Mouse (Mus musculus): ENCODE data around the gene Cd79b. TPM values are rescaled to one million over a fixed set of nuclear protein-coding genes. Genes with fewer than 3 reads are reported as not detected.
"Not testable (repeated sequence)": the region's sequence is repeated elsewhere in the genome, so short reads cannot be mapped to it uniquely, and the experiment has no call there.

Cd79b gene
- polyA plus RNA-seq, 1 experiment from 2014 or later: 1.0 TPM

DNA sequence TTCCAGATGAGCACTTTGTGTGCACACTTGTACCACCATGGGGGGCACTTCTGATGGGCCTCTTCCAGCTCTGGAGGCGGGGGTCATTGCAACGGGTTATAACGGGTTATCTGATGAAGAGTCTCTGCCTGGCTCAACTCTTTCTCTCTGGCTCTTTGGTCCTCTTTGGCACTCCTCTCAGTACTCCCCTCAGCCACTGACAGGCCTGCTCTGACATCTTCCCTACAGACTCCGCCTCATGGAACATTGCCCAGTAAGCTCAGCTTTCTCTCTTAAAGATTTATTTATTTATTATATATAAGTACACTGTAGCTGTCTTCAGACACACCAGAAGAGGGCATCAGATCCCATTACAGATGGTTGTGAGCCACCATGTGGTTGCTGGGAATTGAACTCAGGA, 24.8 kb upstream of the Cd79b start:
- H3K9ac ChIP-seq; ATAC-seq (replicated peaks; ENCODE audit: insufficient number of reproducible peaks, insufficient read depth, low FRiP score, low read depth); H3K36me3 ChIP-seq; H3K27ac ChIP-seq; H3K27me3 ChIP-seq; H3K4me2 ChIP-seq; H3K9me3 ChIP-seq (replicated peaks); H3K4me3 ChIP-seq; H3K4me1 ChIP-seq (replicated peaks): not testable (repeated sequence)
- 82% methylated on average over 4 of the region's 4 CpGs for WGBS

DNA sequence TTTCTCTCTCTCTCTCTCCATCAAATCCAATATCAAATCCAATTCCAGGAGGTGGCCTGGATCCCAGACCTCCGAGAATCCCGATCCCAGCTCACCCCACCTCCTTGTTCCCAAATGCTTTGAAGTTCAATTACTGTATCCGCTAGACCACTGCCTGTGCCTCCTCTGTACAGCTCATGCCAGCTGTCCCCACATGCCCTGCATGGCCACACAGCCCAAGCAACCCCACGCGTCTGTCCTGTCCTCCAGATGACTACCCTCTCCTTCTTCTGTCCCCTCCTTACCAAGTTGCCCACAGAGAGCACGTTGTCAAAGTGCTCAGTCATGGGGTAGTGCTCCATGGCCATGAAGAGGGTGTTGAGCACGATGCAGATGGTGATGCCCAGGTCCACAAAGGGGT, 24.3 kb upstream of the Cd79b start:
- no peak for ATAC-seq (replicated peaks; ENCODE audit: insufficient number of reproducible peaks, insufficient read depth, low FRiP score, low read depth)
- Histone ChIP-seq H3K4me1 (replicated peaks) (peaks cover 9% of the 10 kb centered on the region), H3K4me3 (no peak overlapping the region), H3K4me2 (no peak overlapping the region), H3K9ac (no peak overlapping the region), H3K36me3 (no peaks in the 10 kb centered on the region), H3K27me3 (no peaks in the 10 kb centered on the region), H3K9me3 (replicated peaks) (no peaks in the 10 kb centered on the region), H3K27ac (no peak overlapping the region)
- WGBS: 73% methylated on average over 7 of the region's 7 CpGs

- 77% methylated on average over 5 of the region's 5 CpGs for WGBS
Observed at GRCm38 (mm10) chr11:106338029-106338428, 23.5 kb upstream of the Cd79b start.

GRCm38 (mm10) chr11:106334066-106334465, 19.5 kb upstream of the Cd79b start:
- H3K27me3 ChIP-seq: no peaks in the 10 kb centered on the region
- H3K9ac ChIP-seq: no peak overlapping the region
- H3K36me3 ChIP-seq: no peaks in the 10 kb centered on the region
- 6% methylated on average over 2 of the region's 2 CpGs for WGBS
- no peak for ATAC-seq (replicated peaks; ENCODE audit: insufficient number of reproducible peaks, insufficient read depth, low FRiP score, low read depth)
- H3K9me3 ChIP-seq (replicated peaks): no peaks in the 10 kb centered on the region
- peaks cover 24% of the 10 kb centered on the region for H3K4me1 ChIP-seq (replicated peaks)
- no peak overlapping the region for H3K4me3 ChIP-seq
- H3K4me2 ChIP-seq: no peak overlapping the region
- H3K27ac ChIP-seq: no peak overlapping the region

More at GRCm38 (mm10) chr11:106338029-106338428, 23.5 kb upstream of the Cd79b start:
- Histone ChIP-seq H3K9ac (no peak overlapping the region), H3K4me2 (no peak overlapping the region), H3K4me1 (replicated peaks) (peaks cover 9% of the 10 kb centered on the region), H3K36me3 (no peaks in the 10 kb centered on the region), H3K9me3 (replicated peaks) (no peaks in the 10 kb centered on the region), H3K27ac (no peak overlapping the region), H3K4me3 (no peak overlapping the region), H3K27me3 (no peaks in the 10 kb centered on the region)
- no peak for ATAC-seq (replicated peaks; ENCODE audit: insufficient number of reproducible peaks, insufficient read depth, low FRiP score, low read depth)

GRCm38 (mm10) chr11:106332458-106332857, 17.9 kb upstream of the Cd79b start:
- ATAC-seq (replicated peaks; ENCODE audit: insufficient number of reproducible peaks, insufficient read depth, low FRiP score, low read depth): no peak
- Histone ChIP-seq H3K27ac (0 out of 2 replicates have a peak overlapping the region, but pooled peaks have one; percentile 6), H3K4me3 (no peak overlapping the region), H3K9ac (no peak overlapping the region), H3K4me1 (replicated peaks) (peaks cover 33% of the 10 kb centered on the region), H3K36me3 (no peaks in the 10 kb centered on the region), H3K27me3 (no peaks in the 10 kb centered on the region), H3K9me3 (replicated peaks) (no peaks in the 10 kb centered on the region), H3K4me2 (no peak overlapping the region)
- WGBS: 31% methylated on average over 4 of the region's 4 CpGs

GRCm38 (mm10) chr11:106329682-106330081, 15.1 kb upstream of the Cd79b start:
- 40% methylated on average over 7 of the region's 7 CpGs for WGBS
- peaks cover 33% of the 10 kb centered on the region for H3K4me1 ChIP-seq (replicated peaks)
- no peaks in the 10 kb centered on the region for H3K9me3 ChIP-seq (replicated peaks)
- H3K4me3 ChIP-seq: no peak overlapping the region
- H3K9ac ChIP-seq: no peak overlapping the region
- H3K36me3 ChIP-seq: no peaks in the 10 kb centered on the region
- 0 out of 2 replicates have a peak, but pooled peaks have one; percentile 3 for ATAC-seq (replicated peaks; ENCODE audit: insufficient number of reproducible peaks, insufficient read depth, low FRiP score, low read depth)
- H3K4me2 ChIP-seq: peak overlapping the region; percentile 14; the same call in 1 of the 2 replicates
- peak overlapping the region; percentile 75 for H3K27ac ChIP-seq
- no peaks in the 10 kb centered on the region for H3K27me3 ChIP-seq

- H3K4me2 ChIP-seq: peak overlapping the region; percentile 14; the same call in 1 of the 2 replicates
Observed at GRCm38 (mm10) chr11:106329128-106329527, 14.6 kb upstream of the Cd79b start.

GRCm38 (mm10) chr11:106328521-106328920, 14.0 kb upstream of the Cd79b start:
- H3K4me1 ChIP-seq (replicated peaks): peaks cover 29% of the 10 kb centered on the region

More at GRCm38 (mm10) chr11:106329128-106329527, 14.6 kb upstream of the Cd79b start:
- H3K9me3 ChIP-seq (replicated peaks): no peaks in the 10 kb centered on the region
- H3K9ac ChIP-seq: no peak overlapping the region
- ATAC-seq (replicated peaks; ENCODE audit: insufficient number of reproducible peaks, insufficient read depth, low FRiP score, low read depth): peak; percentile 79
- no peaks in the 10 kb centered on the region for H3K27me3 ChIP-seq
- 24% methylated on average over 6 of the region's 6 CpGs for WGBS
- peak overlapping the region; percentile 75 for H3K27ac ChIP-seq
- H3K4me1 ChIP-seq (replicated peaks): peaks cover 32% of the 10 kb centered on the region
- no peak overlapping the region for H3K4me3 ChIP-seq
- H3K36me3 ChIP-seq: no peaks in the 10 kb centered on the region

GRCm38 (mm10) chr11:106326475-106326874, 11.9 kb upstream of the Cd79b start:
- Histone ChIP-seq H3K4me1 (replicated peaks) (peaks cover 21% of the 10 kb centered on the region), H3K4me2 (no peak overlapping the region), H3K36me3 (no peaks in the 10 kb centered on the region), H3K9me3 (replicated peaks) (no peaks in the 10 kb centered on the region), H3K27me3 (no peaks in the 10 kb centered on the region), H3K27ac (no peak overlapping the region), H3K4me3 (no peak overlapping the region), H3K9ac (no peak overlapping the region)
- WGBS: 68% methylated on average over 8 of the region's 8 CpGs
- no peak for ATAC-seq (replicated peaks; ENCODE audit: insufficient number of reproducible peaks, insufficient read depth, low FRiP score, low read depth)

More at GRCm38 (mm10) chr11:106328521-106328920, 14.0 kb upstream of the Cd79b start:
- Histone ChIP-seq H3K9me3 (replicated peaks) (no peaks in the 10 kb centered on the region), H3K4me3 (no peak overlapping the region), H3K9ac (no peak overlapping the region), H3K4me2 (no peak overlapping the region), H3K36me3 (no peaks in the 10 kb centered on the region), H3K27ac (0 out of 2 replicates have a peak overlapping the region, but pooled peaks have one; percentile 75), H3K27me3 (no peaks in the 10 kb centered on the region)
- 0 out of 2 replicates have a peak, but pooled peaks have one; percentile 1 for ATAC-seq (replicated peaks; ENCODE audit: insufficient number of reproducible peaks, insufficient read depth, low FRiP score, low read depth)
- 29% methylated on average over 5 of the region's 5 CpGs for WGBS

DNA sequence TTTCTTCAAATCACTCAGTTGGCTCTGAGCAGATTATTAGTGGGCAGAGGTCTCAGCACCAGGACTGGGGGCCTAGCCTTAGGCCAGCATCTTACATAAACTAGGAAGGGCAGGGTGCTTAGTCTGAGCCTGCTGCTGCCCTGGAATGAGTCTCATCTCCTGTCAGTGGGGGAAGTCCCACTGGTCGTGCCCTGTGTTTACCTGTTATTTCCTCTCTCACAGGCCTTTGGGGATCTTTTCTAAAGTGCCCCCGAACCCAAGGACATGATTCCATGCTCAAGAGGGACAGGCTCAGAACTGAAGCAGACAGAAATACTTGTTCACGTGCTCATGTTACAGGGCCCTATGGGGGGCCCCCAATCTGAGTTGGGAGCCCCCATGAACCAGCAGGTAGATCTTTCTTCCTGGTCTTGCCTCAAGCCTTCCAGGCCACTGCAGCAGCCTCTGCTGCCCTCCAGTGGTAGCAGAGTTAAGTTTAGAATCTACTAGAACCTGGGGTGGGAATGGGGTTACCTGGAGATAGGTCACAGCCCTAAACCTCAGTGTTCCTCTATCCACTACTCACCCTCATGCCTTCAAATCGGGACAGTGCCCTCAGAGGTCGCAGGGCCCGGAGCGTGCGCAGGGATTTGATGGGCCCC, 11.1 kb upstream of the Cd79b start:
- Histone ChIP-seq H3K4me3 (no peak overlapping the region), H3K4me2 (no peak overlapping the region), H3K9ac (no peak overlapping the region), H3K27me3 (no peaks in the 10 kb centered on the region), H3K27ac (no peak overlapping the region), H3K36me3 (no peaks in the 10 kb centered on the region), H3K9me3 (replicated peaks) (no peaks in the 10 kb centered on the region), H3K4me1 (replicated peaks) (peaks cover 21% of the 10 kb centered on the region)
- 56% methylated on average over 8 of the region's 8 CpGs for WGBS
- no peak for ATAC-seq (replicated peaks; ENCODE audit: insufficient number of reproducible peaks, insufficient read depth, low FRiP score, low read depth)

DNA sequence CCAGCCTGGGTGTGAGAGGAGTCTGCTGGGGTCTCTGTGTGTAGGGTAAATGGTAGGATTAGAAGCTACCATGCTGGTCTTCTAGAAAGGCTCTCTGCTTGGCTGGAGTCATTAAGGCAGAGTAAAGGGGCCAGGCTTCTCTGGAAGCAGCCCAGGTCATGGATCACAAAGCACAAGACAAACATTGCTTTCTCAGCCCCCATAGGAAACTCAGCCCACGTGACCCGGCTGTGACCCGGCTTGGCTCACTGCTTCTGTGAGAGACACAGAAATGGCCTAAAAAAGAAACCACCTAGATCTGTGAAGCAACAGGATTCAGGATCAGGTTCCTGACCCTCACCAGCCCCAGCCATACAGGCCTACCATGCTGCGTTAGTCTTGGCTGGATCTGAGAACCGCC, 10.3 kb upstream of the Cd79b start:
- WGBS: 76% methylated on average over 5 of the region's 5 CpGs
- Histone ChIP-seq H3K4me2 (no peak overlapping the region), H3K4me3 (no peak overlapping the region), H3K9me3 (replicated peaks) (no peaks in the 10 kb centered on the region), H3K27me3 (no peaks in the 10 kb centered on the region), H3K9ac (no peak overlapping the region), H3K4me1 (replicated peaks) (peaks cover 18% of the 10 kb centered on the region), H3K27ac (no peak overlapping the region), H3K36me3 (no peaks in the 10 kb centered on the region)
- ATAC-seq (replicated peaks; ENCODE audit: insufficient number of reproducible peaks, insufficient read depth, low FRiP score, low read depth): no peak

Measured in heart, embryonic 15.5 days (tissue).